Mouse (Mus musculus): ENCODE measurements around the gene Ttll8. TPM values are rescaled to one million over a fixed set of nuclear protein-coding genes. Genes with fewer than 3 reads are reported as not detected.

The Ttll8 gene
- total RNA-seq, 2 experiments from 2014 or later = not detected

GRCm38 (mm10) chr15:88848661-88849060, 105.6 kb downstream of the Ttll8 start:
- no peak for DNase-seq
- intact Hi-C loops (cut with DNase I) = no loop called here

DNA sequence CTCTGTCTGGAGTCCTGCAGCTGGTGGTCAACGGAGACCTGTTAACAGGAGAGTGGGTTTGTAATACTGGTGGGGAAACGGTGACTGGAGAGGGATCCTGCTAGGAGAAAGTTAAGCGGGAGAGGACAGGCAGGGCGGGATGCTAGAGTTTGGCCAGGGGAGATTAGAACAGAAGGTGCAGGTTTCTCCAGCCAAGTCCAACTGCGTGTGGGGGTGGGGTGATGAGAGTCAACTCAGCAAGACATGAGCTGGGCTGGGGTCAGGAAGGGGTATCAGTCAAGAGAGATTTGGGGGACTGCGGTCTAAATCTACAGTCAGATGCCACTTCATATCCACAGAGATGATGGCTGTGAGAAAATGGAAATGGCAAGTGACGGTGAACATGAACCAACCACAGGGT, 109.3 kb downstream of the Ttll8 start:
- intact Hi-C loops (cut with DNase I) = no loop called here
- no peak for DNase-seq

- DNase-seq = no peak
- intact Hi-C loops (cut with DNase I) = no loop called here
Observed at GRCm38 (mm10) chr15:88843486-88844097, 110.6 kb downstream of the Ttll8 start.

GRCm38 (mm10) chr15:88842300-88842673, 111.9 kb downstream of the Ttll8 start:
- no peak for DNase-seq
- intact Hi-C loops (cut with DNase I) = no loop called here

DNA sequence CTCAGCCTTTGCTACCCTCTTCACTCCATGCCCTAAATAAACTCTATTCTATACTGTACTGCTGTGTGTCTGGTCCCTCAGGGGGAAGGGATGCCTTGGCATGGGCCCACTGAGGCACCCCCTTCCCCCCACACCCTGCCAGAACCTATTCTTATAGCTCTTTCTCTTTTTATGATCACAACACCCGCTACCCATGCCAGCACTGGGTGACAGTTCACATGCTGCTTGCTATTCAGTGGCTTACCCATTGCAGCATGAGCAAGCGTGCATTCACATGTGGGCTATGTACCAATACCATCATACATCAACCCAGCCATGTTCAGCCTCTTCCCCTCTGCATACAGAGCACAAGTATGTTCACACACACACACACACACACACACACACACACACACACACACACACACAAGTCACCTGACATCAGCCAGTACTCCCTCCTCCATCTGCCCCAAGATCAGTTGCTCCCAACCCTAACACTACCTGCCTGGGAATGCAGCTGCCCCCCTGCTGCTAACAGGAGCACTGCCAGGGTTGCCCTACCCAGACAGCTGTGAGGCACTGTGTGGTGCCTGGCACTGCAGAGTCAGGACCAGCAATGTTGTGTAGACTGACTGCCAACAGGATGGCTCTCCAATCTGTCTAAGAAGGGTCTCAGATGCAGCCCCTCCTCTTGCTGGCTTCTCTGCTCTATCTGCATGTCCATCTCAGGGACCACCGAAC, 112.5 kb downstream of the Ttll8 start:
- no peak for DNase-seq
- intact Hi-C loops (cut with DNase I) = no loop called here

- intact Hi-C loops (cut with DNase I) = no loop called here
- DNase-seq = no peak
Observed at GRCm38 (mm10) chr15:88841160-88841559, 113.1 kb downstream of the Ttll8 start.

Other genes starting within 250 kb of the Ttll8 start
- 10 to 100 TPM; 21.0 to 22.3 TPM for gene Brd1, start 220.2 kb downstream of the Ttll8 start, total RNA-seq (2021)
- 10 to 100 TPM; 10.7 to 11.1 TPM for gene Zbed4, start 202.8 kb downstream of the Ttll8 start, total RNA-seq (2021)
- 1 to 10 TPM; 3.6 to 3.7 TPM for gene Alg12, start 135.1 kb downstream of the Ttll8 start, total RNA-seq (2021)
- 1 to 10 TPM; 6.6 to 8.9 TPM for gene Creld2, start 134.8 kb downstream of the Ttll8 start, total RNA-seq (2021)
- gene Pim3, start 92.2 kb downstream of the Ttll8 start, total RNA-seq (2021) = 10 to 100 TPM; 22.1 to 32.2 TPM
- gene Mlc1, start 24.6 kb upstream of the Ttll8 start, total RNA-seq (2021) = not detected
- not detected for gene Mov10l1, start 28.5 kb upstream of the Ttll8 start, total RNA-seq (2021)
- not detected for gene Panx2, start 105.3 kb upstream of the Ttll8 start, total RNA-seq (2021)
- gene Trabd, start 120.7 kb upstream of the Ttll8 start, total RNA-seq (2021) = 10 to 100 TPM; 29.5 to 29.7 TPM
- gene Selenoo, start 134.7 kb upstream of the Ttll8 start, total RNA-seq (2021) = 10 to 100 TPM; 12.5 to 14.4 TPM
- gene Tubgcp6, start 168.7 kb upstream of the Ttll8 start, total RNA-seq (2021) = 1 to 10 TPM; 7.0 to 8.0 TPM
- 1 to 10 TPM; 4.9 to 6.4 TPM for gene Hdac10, start 174.3 kb upstream of the Ttll8 start, total RNA-seq (2021)
- gene Mapk12, start 186.3 kb upstream of the Ttll8 start, total RNA-seq (2021) = 100 to 1,000 TPM; 131 to 136 TPM
- 1 to 10 TPM in 1 of 2 experiments, under 1 TPM in 1; 0.79 to 1.1 TPM for gene Mapk11, start 195.2 kb upstream of the Ttll8 start, total RNA-seq (2021)
- 1 to 10 TPM; 8.9 to 9.6 TPM for gene Plxnb2, start 226.4 kb upstream of the Ttll8 start, total RNA-seq (2021)
- gene Dennd6b, start 242.1 kb upstream of the Ttll8 start, total RNA-seq (2021) = 1 to 10 TPM; 7.6 to 9.0 TPM